Mouse (Mus musculus) adrenal gland, postnatal 0 days (tissue): ENCODE results near the gene C2cd2. TPM values are rescaled to one million over a fixed set of nuclear protein-coding genes. Genes with fewer than 3 reads are reported as not detected.

Source experiments
- microRNA-seq: library from miRNA; unstranded; fragments of <30 nt; microRNA quantifications from one replicate; pipeline ENCODE4, GENCODE M21; 2016; ENCODE audit warnings: borderline replicate concordance; ENCODE audit not compliant: insufficient number of aligned reads
- polyA plus RNA-seq: library from polyadenylated mRNA; unstranded; fragments of >200 nt; fragmentation: Nextera tagmentation; extraction: Ambion mirVana; gene quantifications from 2 replicates; pipeline ENCODE4 v1.2.1, GENCODE M21; 2015

C2cd2 gene
- 11.0 and 12.2 TPM in 2 replicates for polyA plus RNA-seq

GRCm38 (mm10) chr16:97962151-97962948 is at the start of gene C2cd2, which contains the start of gene Zbtb21:
C2cd2 (minus strand) TSS chr16:97962598.
Zbtb21 (minus strand) TSS chr16:97962622.

GRCm38 (mm10) chr16:97996616-97997382 is 34.4 kb upstream of the C2cd2 start, which contains the start of gene B230307C23Rik:
B230307C23Rik (plus strand) TSS chr16:97997315.

GRCm38 (mm10) chr16:97851741-97852319 is 110.6 kb downstream of the C2cd2 start, which contains the start of gene Prdm15:
Prdm15 (minus strand) TSS chr16:97851850.

Small RNAs within 50 kb of the gene (microRNA-seq; reads per million reads assigned to microRNA genes)
- not detected for gene Mir6964

Other genes starting within 250 kb of the C2cd2 start
- gene Ripk4, start 198.8 kb downstream of the C2cd2 start, polyA plus RNA-seq, result 0.13 and 0.39 TPM in 2 replicates
- 2.3 and 3.0 TPM in 2 replicates for gene Prdm15, start 110.7 kb downstream of the C2cd2 start, polyA plus RNA-seq
- 6.1 and 9.8 TPM in 2 replicates for gene Zbtb21, start within 50 bp of the C2cd2 start, polyA plus RNA-seq
- gene B230307C23Rik, start 34.7 kb upstream of the C2cd2 start, polyA plus RNA-seq, result 50.3 and 56.2 TPM in 2 replicates
- 6.9 and 8.2 TPM in 2 replicates for gene A630089N07Rik, start 119.9 kb upstream of the C2cd2 start, polyA plus RNA-seq